Mouse (Mus musculus) lung, postnatal 0 days (tissue): ENCODE measurements at regions not wholly inside any gene's neighbourhood (a gene's known extent, or its start where the extent isn't known, plus 50 kb on each side); places are given as distances from the start of the nearest gene placed in this dataset.

Experiments used
- CTCF ChIP-seq: IDR thresholded peaks from 2 replicates; pipeline ENCODE4 v1.5.1; 2016; ENCODE audit warnings: antibody characterized with exemption, mild to moderate bottlenecking
- EP300 ChIP-seq: IDR thresholded peaks from 2 replicates; pipeline ENCODE4 v1.6.1; 2016; ENCODE audit warnings: antibody characterized with exemption, mild to moderate bottlenecking, control low read depth

DNA sequence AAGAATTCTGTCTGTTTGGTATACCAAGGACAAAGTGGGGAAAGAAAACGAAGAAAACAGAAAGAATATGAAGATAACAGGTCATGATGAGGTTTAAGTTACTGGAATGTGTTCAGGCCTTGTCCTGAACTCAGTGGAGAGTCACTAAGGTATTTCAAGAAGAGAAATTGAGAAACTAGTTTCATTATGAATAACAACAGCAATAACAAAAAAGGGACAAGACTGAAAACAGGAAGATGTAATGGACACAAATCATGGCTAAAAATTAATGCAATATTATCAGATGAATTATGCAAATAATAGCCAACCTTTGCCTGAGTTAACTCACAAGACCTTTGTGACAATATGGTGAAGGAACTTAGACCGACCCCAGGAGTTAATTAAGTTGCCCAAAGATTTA is 530.2 kb upstream of the 2610301B20Rik start:
- no peak for TF ChIP-seq CTCF
- no peak for TF ChIP-seq EP300
